Comparison of ENCODE assay signal across 22 mouse cellular contexts in the genomic region with DNA sequence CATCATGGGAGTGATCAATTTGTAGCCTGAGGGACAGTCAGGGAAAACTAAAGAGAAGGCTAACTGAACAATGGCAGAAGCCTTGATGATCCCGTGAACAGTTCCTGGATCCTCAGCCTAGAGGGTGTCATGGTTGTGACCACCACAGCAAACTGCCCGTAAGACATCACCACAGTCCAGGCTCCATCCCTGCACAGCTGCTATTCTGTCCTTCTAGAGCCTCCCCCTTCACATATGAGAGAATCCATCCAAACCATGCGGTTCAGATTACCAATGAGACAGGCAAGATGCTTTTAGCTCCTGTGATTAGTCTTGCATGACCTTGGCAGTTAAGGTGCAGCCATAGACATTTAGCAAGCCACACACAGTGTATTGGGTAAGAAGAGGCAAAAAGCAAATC. TPM values are rescaled to one million over a fixed set of nuclear protein-coding genes. Genes with fewer than 3 reads are reported as not detected.
DNase-seq lines count a peak whose midpoint lies in the region; ATAC-seq and TF ChIP-seq lines count a peak whose summit lies in the region.
"Had no signal": no experiment of that assay in that cellular context is flagged by ENCODE, and none has a peak within 500 bp of the region (broad histone marks: within the 10 kb centered on the region; RNA-seq: fewer than 3 reads in every experiment).

No protein-coding gene starts in this region.

- TF ChIP-seq POLR2A in kidney, adult 2 months (IDR thresholded peaks at IDR 0.05; ENCODE audit: low read depth, low read length) = no peak

- no peaks in the 10 kb centered on the region for H3K9me3 ChIP-seq in kidney, embryonic 15.5 days (replicated peaks)
- no peaks in the 10 kb centered on the region for H3K9me3 ChIP-seq in kidney, postnatal 0 days (replicated peaks; ENCODE audit: low read length)
- H3K9me3 ChIP-seq: embryonic facial prominence, embryonic 13.5 days; embryonic facial prominence, embryonic 15.5 days; forebrain, embryonic 10.5 days; forebrain, embryonic 12.5 days had no signal

- no peak overlapping the region for H3K4me2 ChIP-seq in kidney, embryonic 15.5 days
- no peak overlapping the region for H3K4me2 ChIP-seq in kidney, postnatal 0 days (ENCODE audit: low read length)
- H3K4me2 ChIP-seq: embryonic facial prominence, embryonic 13.5 days; embryonic facial prominence, embryonic 15.5 days; forebrain, embryonic 12.5 days had no signal

- ATAC-seq in kidney, embryonic 15.5 days (replicated peaks; ENCODE audit: low FRiP score) = peak; percentile 83
- no peak; the same call in 1 of the 2 replicates for ATAC-seq in kidney, postnatal 0 days (replicated peaks; ENCODE audit: low FRiP score, low read depth)
- ATAC-seq: forebrain, embryonic 14.5 days had no signal

- no peak overlapping the region for H3K27ac ChIP-seq in kidney, embryonic 15.5 days
- no peak overlapping the region for H3K27ac ChIP-seq in kidney, postnatal 0 days
- H3K27ac ChIP-seq in kidney, adult 2 months (ENCODE audit: insufficient read depth, low read depth, low read length) = no peak overlapping the region
- H3K27ac ChIP-seq: embryonic facial prominence, embryonic 13.5 days; embryonic facial prominence, embryonic 15.5 days; forebrain, embryonic 10.5 days; forebrain, embryonic 12.5 days had no signal

- peaks cover 9% of the 10 kb centered on the region; the same call in 1 of the 2 replicates for H3K4me1 ChIP-seq in kidney, embryonic 15.5 days
- H3K4me1 ChIP-seq in kidney, postnatal 0 days (replicated peaks; ENCODE audit: insufficient read depth, low read length) = no peaks in the 10 kb centered on the region
- H3K4me1 ChIP-seq in kidney, adult 2 months (ENCODE audit: control insufficient read depth, insufficient read depth, low read length) = no peaks in the 10 kb centered on the region
- H3K4me1 ChIP-seq: embryonic facial prominence, embryonic 13.5 days; embryonic facial prominence, embryonic 15.5 days had no signal

- no peaks in the 10 kb centered on the region for H3K36me3 ChIP-seq in kidney, embryonic 15.5 days
- H3K36me3 ChIP-seq in kidney, postnatal 0 days (ENCODE audit: insufficient read depth, low read length) = no peaks in the 10 kb centered on the region
- no peaks in the 10 kb centered on the region for H3K36me3 ChIP-seq in kidney, adult 2 months (ENCODE audit: control insufficient read depth, insufficient read depth, low read length)
- H3K36me3 ChIP-seq: embryonic facial prominence, embryonic 13.5 days; embryonic facial prominence, embryonic 15.5 days; forebrain, embryonic 10.5 days; forebrain, embryonic 12.5 days had no signal

- no peaks in the 10 kb centered on the region for H3K27me3 ChIP-seq in kidney, embryonic 15.5 days
- H3K27me3 ChIP-seq in kidney, postnatal 0 days (ENCODE audit: insufficient read depth, low read length) = no peaks in the 10 kb centered on the region
- no peaks in the 10 kb centered on the region for H3K27me3 ChIP-seq in kidney, adult 2 months (replicated peaks; ENCODE audit: control insufficient read depth, insufficient read depth, low read length)
- H3K27me3 ChIP-seq: embryonic facial prominence, embryonic 13.5 days; embryonic facial prominence, embryonic 15.5 days; forebrain, embryonic 12.5 days had no signal

- 40% methylated on average over 3 of the region's 3 CpGs for WGBS in kidney, embryonic 15.5 days
- WGBS in kidney, postnatal 0 days = 43% methylated on average over 3 of the region's 3 CpGs
- WGBS in kidney, adult 2 months = 50% methylated on average over 3 of the region's 3 CpGs

- H3K9ac ChIP-seq in kidney, embryonic 15.5 days = no peak overlapping the region
- H3K9ac ChIP-seq in kidney, postnatal 0 days (ENCODE audit: low read depth, low read length) = no peak overlapping the region
- H3K9ac ChIP-seq: embryonic facial prominence, embryonic 13.5 days; embryonic facial prominence, embryonic 15.5 days; forebrain, embryonic 12.5 days had no signal

- no peak for TF ChIP-seq CTCF in kidney, postnatal 0 days (IDR thresholded peaks at IDR 0.05; ENCODE audit: low read depth)
- TF ChIP-seq CTCF in kidney, adult 2 months (conservative IDR thresholded peaks at IDR 0.05; ENCODE audit: insufficient read depth, insufficient read length, low read depth, low read length) = no peak

- no peak for DNase-seq in kidney, postnatal 4 days
- peak; percentile 42 for DNase-seq in kidney, postnatal 0 days (ENCODE audit: low spot score)
- no peak for DNase-seq in kidney, adult 2 months
- DNase-seq in retina, postnatal 1 day = peak; percentile 11
- no peak for DNase-seq in retina, embryonic 14.5 days (ENCODE audit: low spot score)
- DNase-seq: adrenal gland, adult 2 months; adrenal gland, postnatal 10 days; adrenal gland, postnatal 25 days; cerebellum, adult 11 months; cerebellum, adult 18-20 months; cerebellum, adult 8-10 months; cerebellum, adult 9-11 months; cerebellum, postnatal 14 days; cerebellum, postnatal 36 days; embryo, embryonic 11 days had no signal

- no peak overlapping the region for H3K4me3 ChIP-seq in kidney, embryonic 15.5 days (replicated peaks)
- H3K4me3 ChIP-seq in kidney, postnatal 0 days (replicated peaks; ENCODE audit: low read depth, low read length) = no peak overlapping the region
- no peak overlapping the region for H3K4me3 ChIP-seq in kidney, adult 2 months (ENCODE audit: insufficient read depth, low read depth, low read length)
- H3K4me3 ChIP-seq: embryonic facial prominence, embryonic 13.5 days; embryonic facial prominence, embryonic 15.5 days; erythroblast, embryonic 14.5 days; forebrain, embryonic 10.5 days; forebrain, embryonic 12.5 days had no signal

RNA-seq across cellular contexts. Expression of gene Syt17, which starts 33.8 kb away (rescaled TPM):
- 10.3 and 11.6 TPM in 2 replicates for polyA plus RNA-seq in kidney, embryonic 15.5 days (2015; fragmentation: Nextera tagmentation; extraction: Ambion mirVana)
- 13.6 and 13.8 TPM in 2 replicates for polyA plus RNA-seq in kidney, postnatal 0 days (2015; fragmentation: Nextera tagmentation; extraction: Ambion mirVana)
- 10.6 and 11.9 TPM in 2 replicates for polyA plus RNA-seq in kidney, adult 2 months (2012; rRNA removed)

Comparison
In these comparisons a context has a peak if more than half of its experiments do, and no peak if none do; other contexts are left out.
1. DNase-seq: peak in kidney, postnatal 0 days (single experiment) and retina, postnatal 1 day (single experiment); none in kidney, postnatal 4 days (0 of 2), kidney, adult 2 months (single experiment) and retina, embryonic 14.5 days (single experiment).